Mouse (Mus musculus): ENCODE measurements around the gene 4930502E18Rik. TPM values are rescaled to one million over a fixed set of nuclear protein-coding genes. Genes with fewer than 3 reads are reported as not detected.
"Not testable (repeated sequence)": the region's sequence is repeated elsewhere in the genome, so short reads cannot be mapped to it uniquely, and the experiment has no call there.

The 4930502E18Rik gene
- 0.56 TPM in 1 of 2 replicates, not detected in the other for polyA plus RNA-seq (2012; ENCODE audit: insufficient read depth, insufficient read length, missing spikeins)

GRCm38 (mm10) chrX:53724596-53724995, at the start of gene 4930502E18Rik:
TSS of gene 4930502E18Rik (plus strand) at chrX:53724826.
- peaks cover 4% of the 10 kb centered on the region for H3K4me1 ChIP-seq (ENCODE audit: control insufficient read depth, insufficient read depth, low read length)
- TF ChIP-seq CTCF (IDR thresholded peaks at IDR 0.05; ENCODE audit: low read depth, low read length), result no peak
- no peak for TF ChIP-seq POLR2A (IDR thresholded peaks at IDR 0.05; ENCODE audit: borderline replicate concordance, low read depth, low read length)
- H3K27ac ChIP-seq (ENCODE audit: insufficient read depth, low read depth, low read length), result no peak within 1 kb of the TSS
- no peak within 1 kb of the TSS for H3K4me3 ChIP-seq (ENCODE audit: insufficient read depth, low read length)

GRCm38 (mm10) chrX:53676943-53677342, 47.7 kb upstream of the 4930502E18Rik start:
- H3K27ac ChIP-seq (ENCODE audit: insufficient read depth, low read depth, low read length); H3K4me1 ChIP-seq (ENCODE audit: control insufficient read depth, insufficient read depth, low read length); H3K4me3 ChIP-seq (ENCODE audit: insufficient read depth, low read length): not testable (repeated sequence)

- H3K27ac ChIP-seq (ENCODE audit: insufficient read depth, low read depth, low read length); H3K4me3 ChIP-seq (ENCODE audit: insufficient read depth, low read length); H3K4me1 ChIP-seq (ENCODE audit: control insufficient read depth, insufficient read depth, low read length): not testable (repeated sequence)
Observed at GRCm38 (mm10) chrX:53682650-53683049, 42.0 kb upstream of the 4930502E18Rik start.

GRCm38 (mm10) chrX:53684676-53685075, 40.0 kb upstream of the 4930502E18Rik start:
- H3K27ac ChIP-seq (ENCODE audit: insufficient read depth, low read depth, low read length); H3K4me3 ChIP-seq (ENCODE audit: insufficient read depth, low read length); H3K4me1 ChIP-seq (ENCODE audit: control insufficient read depth, insufficient read depth, low read length): not testable (repeated sequence)

GRCm38 (mm10) chrX:53692065-53692464, 32.6 kb upstream of the 4930502E18Rik start:
- Histone ChIP-seq H3K4me3 (ENCODE audit: insufficient read depth, low read length) (no peak overlapping the region), H3K27ac (ENCODE audit: insufficient read depth, low read depth, low read length) (no peak overlapping the region), H3K4me1 (ENCODE audit: control insufficient read depth, insufficient read depth, low read length) (peaks cover 4% of the 10 kb centered on the region; the same call in 1 of the 2 replicates)
- TF ChIP-seq CTCF (IDR thresholded peaks at IDR 0.05; ENCODE audit: low read depth, low read length) (no peak), POLR2A (IDR thresholded peaks at IDR 0.05; ENCODE audit: borderline replicate concordance, low read depth, low read length) (no peak)

GRCm38 (mm10) chrX:53693141-53693540, 31.5 kb upstream of the 4930502E18Rik start:
- peaks cover 4% of the 10 kb centered on the region; the same call in 1 of the 2 replicates for H3K4me1 ChIP-seq (ENCODE audit: control insufficient read depth, insufficient read depth, low read length)
- TF ChIP-seq CTCF (IDR thresholded peaks at IDR 0.05; ENCODE audit: low read depth, low read length) (no peak), POLR2A (IDR thresholded peaks at IDR 0.05; ENCODE audit: borderline replicate concordance, low read depth, low read length) (no peak)
- H3K27ac ChIP-seq (ENCODE audit: insufficient read depth, low read depth, low read length), result no peak overlapping the region
- no peak overlapping the region for H3K4me3 ChIP-seq (ENCODE audit: insufficient read depth, low read length)

DNA sequence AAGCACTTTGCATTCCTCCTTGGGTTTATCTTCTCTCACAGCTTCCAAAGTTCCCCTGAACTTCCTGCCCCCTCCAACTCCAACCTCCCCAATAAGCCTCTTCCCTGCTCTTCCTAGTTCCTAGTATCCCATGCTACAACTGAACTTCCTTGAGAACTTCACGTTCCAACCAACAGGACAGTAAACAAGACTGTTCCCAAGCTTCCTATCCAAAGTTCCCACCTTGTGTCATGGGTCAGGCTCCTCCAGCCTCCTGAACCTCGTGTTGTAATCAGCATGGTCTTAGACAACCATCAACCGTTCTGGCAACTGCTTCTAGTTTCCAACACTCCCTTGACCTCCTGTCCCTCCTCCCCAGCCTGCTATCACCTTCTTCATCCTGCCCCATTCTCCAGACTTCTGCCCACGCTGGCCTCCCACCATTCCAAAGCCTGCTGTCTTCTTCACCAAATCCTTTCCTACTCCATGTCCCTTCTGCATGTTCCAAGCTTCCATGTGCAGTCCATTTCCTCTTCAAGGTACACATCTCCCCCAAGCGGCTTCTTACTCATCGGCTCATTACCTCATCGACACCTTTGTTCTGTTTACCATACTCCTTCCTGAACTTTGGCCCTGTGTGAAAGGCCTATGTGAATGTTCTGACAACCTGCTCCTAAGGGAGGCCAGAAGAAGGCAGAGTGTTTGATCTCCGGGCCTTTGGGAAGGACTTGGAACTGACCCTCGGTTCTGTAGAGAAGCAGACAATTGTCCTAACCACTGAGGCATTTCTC, 30.4 kb upstream of the 4930502E18Rik start:
- Histone ChIP-seq H3K4me1 (ENCODE audit: control insufficient read depth, insufficient read depth, low read length) (peaks cover 4% of the 10 kb centered on the region; the same call in 1 of the 2 replicates), H3K27ac (ENCODE audit: insufficient read depth, low read depth, low read length) (no peak overlapping the region), H3K4me3 (ENCODE audit: insufficient read depth, low read length) (no peak overlapping the region)
- no peak for TF ChIP-seq CTCF (IDR thresholded peaks at IDR 0.05; ENCODE audit: low read depth, low read length)
- TF ChIP-seq POLR2A (IDR thresholded peaks at IDR 0.05; ENCODE audit: borderline replicate concordance, low read depth, low read length), result no peak

DNA sequence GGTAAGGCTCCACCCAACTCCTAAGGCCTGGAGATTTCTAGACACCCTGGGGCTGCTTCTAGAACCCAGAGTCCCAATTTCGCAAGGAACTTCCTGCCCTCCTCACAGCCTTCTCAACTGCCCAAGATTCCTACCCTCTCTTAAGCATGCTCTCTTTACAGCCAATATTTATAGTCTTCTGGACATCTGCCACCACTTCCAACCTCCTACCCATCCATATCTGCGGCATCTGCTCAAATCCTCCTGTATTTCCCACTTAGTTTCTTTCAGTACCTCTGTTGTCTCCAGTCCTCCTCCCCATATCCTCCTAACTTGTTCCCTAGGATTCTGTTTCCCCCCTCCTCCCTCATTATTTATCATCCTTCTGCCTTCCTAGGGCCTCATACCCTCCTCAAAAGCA, 25.4 kb upstream of the 4930502E18Rik start:
- no peak for TF ChIP-seq POLR2A (IDR thresholded peaks at IDR 0.05; ENCODE audit: borderline replicate concordance, low read depth, low read length)
- no peak for TF ChIP-seq CTCF (IDR thresholded peaks at IDR 0.05; ENCODE audit: low read depth, low read length)
- H3K27ac ChIP-seq (ENCODE audit: insufficient read depth, low read depth, low read length), result no peak overlapping the region
- H3K4me3 ChIP-seq (ENCODE audit: insufficient read depth, low read length), result no peak overlapping the region
- H3K4me1 ChIP-seq (ENCODE audit: control insufficient read depth, insufficient read depth, low read length), result no peaks in the 10 kb centered on the region

- H3K4me1 ChIP-seq (ENCODE audit: control insufficient read depth, insufficient read depth, low read length), result no peaks in the 10 kb centered on the region
- TF ChIP-seq CTCF (IDR thresholded peaks at IDR 0.05; ENCODE audit: low read depth, low read length) (no peak), POLR2A (IDR thresholded peaks at IDR 0.05; ENCODE audit: borderline replicate concordance, low read depth, low read length) (no peak)
- H3K27ac ChIP-seq (ENCODE audit: insufficient read depth, low read depth, low read length), result no peak overlapping the region
- no peak overlapping the region for H3K4me3 ChIP-seq (ENCODE audit: insufficient read depth, low read length)
Observed at GRCm38 (mm10) chrX:53702673-53703072, 22.0 kb upstream of the 4930502E18Rik start.

DNA sequence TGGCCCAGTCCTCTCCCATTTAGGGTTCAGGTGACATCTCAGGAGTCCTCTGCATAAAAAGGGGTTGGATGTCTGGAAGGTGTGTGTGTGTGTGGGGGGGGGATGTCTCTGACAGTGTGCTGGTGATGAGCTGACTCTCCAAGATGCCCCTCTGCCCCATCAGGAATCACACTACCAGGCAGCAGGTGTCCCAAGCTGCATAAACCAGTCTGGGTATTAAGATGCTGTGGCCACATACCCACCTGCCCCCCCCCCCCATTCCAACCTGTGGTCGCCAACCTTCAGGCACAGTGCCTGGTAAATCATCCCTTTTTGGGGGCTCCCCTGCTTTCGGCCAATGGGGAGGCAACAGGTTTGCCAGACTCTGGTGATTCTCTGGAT, 8.7 kb upstream of the 4930502E18Rik start:
- Histone ChIP-seq H3K4me1 (ENCODE audit: control insufficient read depth, insufficient read depth, low read length) (peaks cover 8% of the 10 kb centered on the region), H3K27ac (ENCODE audit: insufficient read depth, low read depth, low read length) (no peak overlapping the region), H3K4me3 (ENCODE audit: insufficient read depth, low read length) (no peak overlapping the region)
- TF ChIP-seq CTCF (IDR thresholded peaks at IDR 0.05; ENCODE audit: low read depth, low read length) (no peak), POLR2A (IDR thresholded peaks at IDR 0.05; ENCODE audit: borderline replicate concordance, low read depth, low read length) (no peak)
